In genomic region chr11:60306834-60307233, GRCm38 (mm10) we compare ENCODE assay signal across 8 mouse cellular contexts. TPM values are rescaled to one million over a fixed set of nuclear protein-coding genes. Genes with fewer than 3 reads are reported as not detected.
DNase-seq lines count a peak whose midpoint lies in the region; ATAC-seq and TF ChIP-seq lines count a peak whose summit lies in the region.
"Had no signal": no experiment of that assay in that cellular context is flagged by ENCODE, and none has a peak within 500 bp of the region (broad histone marks: within the 10 kb centered on the region; RNA-seq: fewer than 3 reads in every experiment).

No protein-coding gene starts in this region.

- peaks cover 35% of the 10 kb centered on the region for H3K4me1 ChIP-seq in intestine, postnatal 0 days (replicated peaks; ENCODE audit: control insufficient read depth, insufficient read depth, low read length)
- H3K4me1 ChIP-seq in intestine, embryonic 15.5 days (replicated peaks), result peaks cover 39% of the 10 kb centered on the region
- H3K4me1 ChIP-seq in G1E (ENCODE audit: insufficient read depth, low read depth, low read length), result 0 out of 2 replicates have a peak, but pooled peaks cover 4% of the 10 kb centered on the region
- H3K4me1 ChIP-seq in neural tube, embryonic 11.5 days (ENCODE audit: control insufficient read depth, insufficient read depth, low read length), result peaks cover 17% of the 10 kb centered on the region

- H3K36me3 ChIP-seq in intestine, postnatal 0 days (ENCODE audit: control insufficient read depth, insufficient read depth), result no peaks in the 10 kb centered on the region
- H3K36me3 ChIP-seq in intestine, embryonic 15.5 days, result no peaks in the 10 kb centered on the region
- H3K36me3 ChIP-seq in G1E (replicated peaks), result no peaks in the 10 kb centered on the region
- no peaks in the 10 kb centered on the region for H3K36me3 ChIP-seq in neural tube, embryonic 11.5 days (ENCODE audit: control insufficient read depth, insufficient read depth, low read length)
- H3K36me3 ChIP-seq: midbrain, embryonic 12.5 days had no signal

- no peak overlapping the region for H3K4me2 ChIP-seq in intestine, postnatal 0 days (replicated peaks; ENCODE audit: low read depth)
- H3K4me2 ChIP-seq in intestine, embryonic 15.5 days (replicated peaks), result no peak overlapping the region
- no peak overlapping the region for H3K4me2 ChIP-seq in neural tube, embryonic 11.5 days (ENCODE audit: low read depth)
- H3K4me2 ChIP-seq: midbrain, embryonic 12.5 days had no signal

- ATAC-seq in intestine, postnatal 0 days, result no peak
- ATAC-seq in intestine, embryonic 15.5 days, result no peak
- ATAC-seq in G1E (ENCODE audit: extremely low read depth, insufficient number of reproducible peaks, low FRiP score, poor library complexity, severe bottlenecking), result no peak
- ATAC-seq in neural tube, embryonic 11.5 days (ENCODE audit: insufficient read depth, low FRiP score, low TSS enrichment), result no peak

- WGBS in intestine, postnatal 0 days, result 74% methylated on average over 4 of the region's 4 CpGs
- 76% methylated on average over 4 of the region's 4 CpGs for WGBS in intestine, embryonic 15.5 days
- 59% methylated on average over 4 of the region's 4 CpGs for WGBS in neural tube, embryonic 11.5 days

- TF ChIP-seq CTCF in intestine, postnatal 0 days (IDR thresholded peaks at IDR 0.05; ENCODE audit: low read depth), result peak; percentile 71
- 0 out of 2 replicates have a peak, but pooled peaks have one; percentile 23 for TF ChIP-seq CTCF in G1E (IDR thresholded peaks at IDR 0.05; ENCODE audit: low read depth, low read length)

- no peak overlapping the region for H3K4me3 ChIP-seq in intestine, postnatal 0 days (ENCODE audit: low read depth, low read length)
- H3K4me3 ChIP-seq in intestine, embryonic 15.5 days (replicated peaks), result no peak overlapping the region
- no peak overlapping the region for H3K4me3 ChIP-seq in G1E (ENCODE audit: low read depth, low read length)
- no peak overlapping the region for H3K4me3 ChIP-seq in neural tube, embryonic 11.5 days (ENCODE audit: low read depth, low read length)
- H3K4me3 ChIP-seq: midbrain, embryonic 12.5 days had no signal

- peak; percentile 13 for DNase-seq in G1E (ENCODE audit: low spot score)
- DNase-seq in c-Kit-positive CD71-positive TER-119-negative erythroid progenitor cells, embryonic 14.5 days (ENCODE audit: low read depth), result peak; percentile 45
- peak; percentile 61 for DNase-seq in kidney, postnatal 14 days
- DNase-seq in neural tube, embryonic 11.5 days (ENCODE audit: low spot score), result peak; percentile 42
- DNase-seq in adipocyte (ENCODE audit: low spot score), result no peak

- H3K9ac ChIP-seq in intestine, postnatal 0 days (ENCODE audit: low read depth, low read length), result no peak overlapping the region
- no peak overlapping the region for H3K9ac ChIP-seq in intestine, embryonic 15.5 days
- no peak overlapping the region for H3K9ac ChIP-seq in neural tube, embryonic 11.5 days (ENCODE audit: low read length)
- H3K9ac ChIP-seq: midbrain, embryonic 12.5 days had no signal

- H3K27me3 ChIP-seq in intestine, postnatal 0 days (replicated peaks; ENCODE audit: control insufficient read depth, insufficient read depth, low read length), result no peaks in the 10 kb centered on the region
- no peaks in the 10 kb centered on the region for H3K27me3 ChIP-seq in intestine, embryonic 15.5 days (replicated peaks)
- H3K27me3 ChIP-seq in G1E (ENCODE audit: insufficient read depth, low read length), result no peaks in the 10 kb centered on the region; the same call in 1 of the 2 replicates
- H3K27me3 ChIP-seq in neural tube, embryonic 11.5 days (ENCODE audit: control insufficient read depth, insufficient read depth, low read length), result no peaks in the 10 kb centered on the region
- H3K27me3 ChIP-seq: midbrain, embryonic 12.5 days had no signal

- H3K27ac ChIP-seq in intestine, postnatal 0 days (ENCODE audit: low read depth, low read length), result 0 out of 2 replicates have a peak overlapping the region, but pooled peaks have one; percentile 36
- H3K27ac ChIP-seq in intestine, embryonic 15.5 days, result no peak overlapping the region
- H3K27ac ChIP-seq in neural tube, embryonic 11.5 days (ENCODE audit: low read depth, low read length), result no peak overlapping the region
- H3K27ac ChIP-seq: midbrain, embryonic 12.5 days had no signal

- H3K9me3 ChIP-seq in intestine, postnatal 0 days (ENCODE audit: control insufficient read depth), result no peaks in the 10 kb centered on the region
- no peaks in the 10 kb centered on the region for H3K9me3 ChIP-seq in intestine, embryonic 15.5 days
- no peaks in the 10 kb centered on the region for H3K9me3 ChIP-seq in G1E (replicated peaks)
- no peaks in the 10 kb centered on the region for H3K9me3 ChIP-seq in neural tube, embryonic 11.5 days (ENCODE audit: control insufficient read depth, low read length)
- H3K9me3 ChIP-seq: midbrain, embryonic 12.5 days had no signal

RNA-seq across cellular contexts. Expression of gene Tom1l2, which starts 45.9 kb away (rescaled TPM):
- 29.6 and 35.1 TPM in 2 replicates for polyA plus RNA-seq in intestine, postnatal 0 days (2015; fragmentation: Nextera tagmentation; extraction: Ambion mirVana)
- 22.3 and 27.1 TPM in 2 replicates for polyA plus RNA-seq in intestine, embryonic 15.5 days (2015; fragmentation: Nextera tagmentation; extraction: Ambion mirVana)
- total RNA-seq in G1E (2014; fragmentation: Nextera tagmentation) (20.4 and 24.8 TPM in 2 replicates), G1E (2017) (7.8 and 8.1 TPM in 2 replicates)
- 19.0 and 20.9 TPM in 2 replicates for polyA plus RNA-seq in G1E (2012)
- polyA plus RNA-seq in neural tube, embryonic 11.5 days (2014; fragmentation: Nextera tagmentation; extraction: Ambion mirVana), result 19.1 and 21.2 TPM in 2 replicates

RNA-seq across cellular contexts. Expression of gene Drc3, which starts 46.3 kb away (rescaled TPM):
- 1.7 and 1.9 TPM in 2 replicates for polyA plus RNA-seq in intestine, postnatal 0 days (2015; fragmentation: Nextera tagmentation; extraction: Ambion mirVana)
- polyA plus RNA-seq in intestine, embryonic 15.5 days (2015; fragmentation: Nextera tagmentation; extraction: Ambion mirVana), result 1.9 and 2.1 TPM in 2 replicates
- 1.1 TPM in 1 of 2 replicates, not detected in the other for total RNA-seq in G1E (2014; fragmentation: Nextera tagmentation)
- 0.99 and 1.4 TPM in 2 replicates for total RNA-seq in G1E (2017)
- 0.07 TPM in 2 replicates for polyA plus RNA-seq in G1E (2012)
- 0.69 and 1.4 TPM in 2 replicates for polyA plus RNA-seq in neural tube, embryonic 11.5 days (2014; fragmentation: Nextera tagmentation; extraction: Ambion mirVana)
